Mouse (Mus musculus) hindbrain, embryonic 12.5 days (tissue): ENCODE data around the gene Rap1gap2. TPM values are rescaled to one million over a fixed set of nuclear protein-coding genes. Genes with fewer than 3 reads are reported as not detected.
A peak's percentile ranks its signal among the peaks of the same experiment; 100 is the strongest.

ENCODE experiments used
- ATAC-seq: fragments of 200-750 bp; cut with Nextera tagmentation; 2 replicates; pipeline ENCODE4 v1.8.0; 2017; ENCODE audit warnings: moderate TSS enrichment; ENCODE audit not compliant: low FRiP score
- H3K27ac ChIP-seq: fragments of 300-500 bp; sonication (generic); 2 replicates; pipeline ENCODE4 v1.5.1; 2016; ENCODE audit warnings: mild to moderate bottlenecking
- H3K27me3 ChIP-seq: fragments of 300-500 bp; sonication (generic); 2 replicates; pipeline ENCODE4 v1.6.1; 2016; ENCODE audit warnings: mild to moderate bottlenecking
- H3K36me3 ChIP-seq: fragments of 300-500 bp; sonication (generic); 2 replicates; pipeline ENCODE4 v1.6.1; 2016; ENCODE audit warnings: mild to moderate bottlenecking
- H3K4me1 ChIP-seq: fragments of 300-500 bp; sonication (generic); 2 replicates; pipeline ENCODE4 v1.6.1; 2016
- H3K4me2 ChIP-seq: fragments of 300-500 bp; sonication (generic); replicated peaks from 2 replicates; pipeline ENCODE4 v1.6.1; 2016; ENCODE audit warnings: mild to moderate bottlenecking
- H3K4me3 ChIP-seq: fragments of 300-500 bp; sonication (generic); 2 replicates; pipeline ENCODE4 v1.5.1; 2016; ENCODE audit warnings: mild to moderate bottlenecking
- H3K9ac ChIP-seq: fragments of 300-500 bp; sonication (generic); 2 replicates; pipeline ENCODE4 v1.6.1; 2016; ENCODE audit warnings: mild to moderate bottlenecking, moderate library complexity
- H3K9me3 ChIP-seq: fragments of 300-500 bp; sonication (generic); replicated peaks from 2 replicates; pipeline ENCODE4 v1.6.1; 2016; ENCODE audit warnings: mild to moderate bottlenecking
- WGBS: fragments of 180-500 bp; shearing (Covaris S2); methylation state at CpG from one replicate; pipeline ENCODE4 v1.1.7; 2016; 5-methylcytosine and 5-hydroxymethylcytosine counted together
- polyA plus RNA-seq: library from polyadenylated mRNA; unstranded; fragments of >200 nt; fragmentation: Nextera tagmentation; extraction: Ambion mirVana; gene quantifications from 2 replicates; pipeline ENCODE4 v1.2.1, GENCODE M21; 2016

Rap1gap2 gene
- polyA plus RNA-seq, 1 experiment from 2014 or later, result 8.1 TPM

DNA sequence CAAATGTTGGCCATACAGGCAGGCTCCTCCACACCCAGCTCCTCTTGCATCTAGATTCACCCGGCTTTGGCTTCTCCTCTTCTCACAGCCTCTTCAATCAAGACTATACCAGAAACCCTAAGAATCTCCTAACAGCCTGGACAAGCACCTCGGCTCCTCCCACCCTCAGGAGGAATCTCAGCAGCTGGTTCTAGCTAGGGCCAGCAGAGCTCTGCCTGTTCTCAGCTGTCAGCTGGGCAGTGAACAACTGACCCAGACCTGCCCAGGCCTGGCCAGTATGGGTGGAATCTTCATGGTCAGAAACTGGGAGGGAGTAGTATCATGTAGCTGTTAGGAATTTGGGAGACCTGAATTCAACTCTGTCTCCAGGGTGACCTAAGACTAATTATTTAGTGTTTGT is 206.5 kb downstream of the Rap1gap2 start:
- H3K27me3 ChIP-seq, result no peaks in the 10 kb centered on the region
- no peaks in the 10 kb centered on the region for H3K9me3 ChIP-seq
- no peak for ATAC-seq
- H3K4me1 ChIP-seq, result peaks cover 13% of the 10 kb centered on the region
- H3K4me2 ChIP-seq, result no peak overlapping the region
- 73% methylated on average over 2 of the region's 2 CpGs for WGBS
- H3K9ac ChIP-seq, result 0 out of 2 replicates have a peak overlapping the region, but pooled peaks have one; percentile 27
- H3K4me3 ChIP-seq, result no peak overlapping the region
- no peak overlapping the region for H3K27ac ChIP-seq
- H3K36me3 ChIP-seq, result no peaks in the 10 kb centered on the region

DNA sequence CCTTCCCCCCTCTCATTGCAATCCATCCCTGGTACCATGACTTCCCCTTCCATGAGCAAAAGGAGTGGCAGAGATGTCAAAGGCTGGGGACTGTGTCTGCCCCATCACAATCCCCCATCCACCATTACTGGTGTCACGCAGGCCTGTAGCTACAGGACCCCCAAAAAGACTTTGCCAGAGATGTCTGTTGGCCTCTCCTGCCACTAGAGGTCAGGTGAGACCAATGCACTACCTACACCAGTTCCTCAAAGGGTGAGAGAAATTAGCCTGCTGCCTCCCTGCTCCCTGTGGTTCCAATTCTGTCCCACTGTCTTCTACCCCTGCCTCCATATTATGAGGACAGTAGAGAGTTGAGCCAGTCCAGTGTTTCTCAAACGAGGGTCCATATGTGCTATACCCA is 208.6 kb downstream of the Rap1gap2 start:
- Histone ChIP-seq H3K27me3 (no peaks in the 10 kb centered on the region), H3K4me3 (no peak overlapping the region), H3K9me3 (no peaks in the 10 kb centered on the region), H3K4me2 (no peak overlapping the region), H3K9ac (no peak overlapping the region), H3K27ac (no peak overlapping the region), H3K4me1 (peaks cover 7% of the 10 kb centered on the region), H3K36me3 (no peaks in the 10 kb centered on the region)
- ATAC-seq, result no peak
- WGBS, result 54% methylated on average over 2 of the region's 2 CpGs

DNA sequence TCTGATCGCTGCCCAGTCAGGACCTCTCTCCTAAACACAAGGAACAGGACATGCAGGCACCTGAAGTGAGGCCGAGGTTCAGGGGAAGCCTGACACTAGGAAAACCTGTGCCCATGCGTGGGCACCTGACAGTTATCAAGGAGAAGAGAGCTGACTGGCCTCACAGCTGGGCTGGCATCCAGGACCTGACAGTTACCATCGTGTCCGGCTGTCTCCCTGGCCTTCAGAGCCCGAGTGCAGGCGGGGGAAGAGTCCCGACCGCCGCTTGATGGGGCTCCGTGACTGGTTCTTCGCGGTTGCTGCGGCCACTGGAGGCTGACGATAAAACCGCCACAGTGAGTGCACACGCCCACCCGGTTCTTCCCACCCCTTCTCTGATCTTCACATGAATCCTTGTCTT is 215.1 kb downstream of the Rap1gap2 start:
- Histone ChIP-seq H3K9ac (no peak overlapping the region), H3K36me3 (0 out of 2 replicates have a peak, but pooled peaks cover 7% of the 10 kb centered on the region), H3K4me2 (no peak overlapping the region), H3K4me1 (peaks cover 21% of the 10 kb centered on the region), H3K9me3 (no peaks in the 10 kb centered on the region), H3K4me3 (no peak overlapping the region), H3K27ac (no peak overlapping the region), H3K27me3 (no peaks in the 10 kb centered on the region)
- ATAC-seq, result no peak
- 87% methylated on average over 18 of the region's 18 CpGs for WGBS

DNA sequence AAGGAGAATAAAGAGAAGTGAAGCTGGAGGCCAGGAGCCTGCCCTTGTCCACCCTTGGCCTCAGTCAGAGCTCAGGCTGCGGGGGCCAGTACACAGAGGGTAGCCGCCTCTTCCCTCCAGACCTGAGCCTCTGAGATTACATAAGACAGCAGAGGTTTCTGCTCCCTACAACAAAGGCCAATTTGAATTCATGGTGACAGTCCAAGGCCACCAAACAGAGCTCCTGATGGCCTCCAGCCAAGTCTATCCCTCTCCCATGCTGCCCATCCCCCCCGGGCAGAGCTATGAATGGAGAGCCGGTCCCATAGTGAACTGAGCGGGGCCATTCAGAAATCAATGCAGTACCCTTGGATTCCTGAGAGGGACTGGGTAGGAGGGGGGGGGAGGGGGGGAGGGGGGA is 217.2 kb downstream of the Rap1gap2 start:
- no peak overlapping the region for H3K9ac ChIP-seq
- H3K4me3 ChIP-seq, result no peak overlapping the region
- H3K9me3 ChIP-seq, result no peaks in the 10 kb centered on the region
- peaks cover 14% of the 10 kb centered on the region for H3K4me1 ChIP-seq
- H3K27ac ChIP-seq, result no peak overlapping the region
- no peak overlapping the region for H3K4me2 ChIP-seq
- H3K36me3 ChIP-seq, result 0 out of 2 replicates have a peak, but pooled peaks cover 7% of the 10 kb centered on the region
- H3K27me3 ChIP-seq, result no peaks in the 10 kb centered on the region
- peak; percentile 73 for ATAC-seq
- 57% methylated on average over 5 of the region's 5 CpGs for WGBS

DNA sequence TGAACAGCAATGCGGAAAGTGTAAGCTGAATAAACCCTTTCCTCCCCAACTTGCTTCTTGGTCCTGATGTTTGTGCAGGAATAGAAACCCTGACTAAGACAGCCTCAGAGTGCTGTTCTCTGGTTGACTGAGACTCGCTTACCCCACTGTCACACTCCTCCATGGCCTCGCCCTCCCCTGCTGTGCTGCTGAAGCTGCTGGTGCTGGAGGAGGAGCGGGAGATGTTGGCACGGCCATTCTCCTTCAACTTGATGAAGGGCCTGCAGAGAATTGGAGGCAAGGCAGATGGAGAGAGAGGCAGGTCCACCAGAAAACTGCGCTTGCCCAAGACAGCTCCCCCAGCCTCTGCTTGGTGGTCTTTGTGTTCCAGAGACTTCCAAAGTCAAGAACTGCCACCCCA is 217.8 kb downstream of the Rap1gap2 start:
- Histone ChIP-seq H3K9me3 (no peaks in the 10 kb centered on the region), H3K4me2 (no peak overlapping the region), H3K27me3 (no peaks in the 10 kb centered on the region), H3K4me3 (no peak overlapping the region), H3K4me1 (peaks cover 14% of the 10 kb centered on the region), H3K36me3 (0 out of 2 replicates have a peak, but pooled peaks cover 7% of the 10 kb centered on the region), H3K27ac (no peak overlapping the region), H3K9ac (no peak overlapping the region)
- WGBS, result 82% methylated on average over 6 of the region's 6 CpGs
- no peak for ATAC-seq

DNA sequence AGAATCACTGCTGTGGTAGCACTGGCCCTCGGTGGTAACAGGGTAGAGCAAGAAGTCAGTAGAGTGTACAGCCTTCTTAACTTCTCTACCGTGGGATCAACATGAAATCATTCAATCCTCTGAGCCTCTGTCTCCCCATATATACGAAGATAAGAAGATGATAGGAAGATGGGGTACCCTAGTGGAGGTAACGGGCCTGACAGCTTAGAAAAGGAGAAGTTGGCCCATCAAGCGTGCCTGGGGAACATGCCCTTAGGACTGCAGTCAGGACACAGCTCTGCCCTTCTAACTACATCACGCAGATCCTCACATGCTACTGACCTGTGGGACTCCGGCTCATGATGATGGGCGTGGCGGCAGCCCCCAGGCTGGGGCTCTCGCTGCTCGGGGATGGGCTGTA is 218.8 kb downstream of the Rap1gap2 start:
- Histone ChIP-seq H3K4me3 (no peak overlapping the region), H3K27ac (no peak overlapping the region), H3K9me3 (no peaks in the 10 kb centered on the region), H3K36me3 (0 out of 2 replicates have a peak, but pooled peaks cover 10% of the 10 kb centered on the region), H3K9ac (no peak overlapping the region), H3K27me3 (no peaks in the 10 kb centered on the region; the same call in 1 of the 2 replicates), H3K4me2 (no peak overlapping the region), H3K4me1 (peaks cover 14% of the 10 kb centered on the region)
- 92% methylated on average over 11 of the region's 11 CpGs for WGBS
- no peak for ATAC-seq

DNA sequence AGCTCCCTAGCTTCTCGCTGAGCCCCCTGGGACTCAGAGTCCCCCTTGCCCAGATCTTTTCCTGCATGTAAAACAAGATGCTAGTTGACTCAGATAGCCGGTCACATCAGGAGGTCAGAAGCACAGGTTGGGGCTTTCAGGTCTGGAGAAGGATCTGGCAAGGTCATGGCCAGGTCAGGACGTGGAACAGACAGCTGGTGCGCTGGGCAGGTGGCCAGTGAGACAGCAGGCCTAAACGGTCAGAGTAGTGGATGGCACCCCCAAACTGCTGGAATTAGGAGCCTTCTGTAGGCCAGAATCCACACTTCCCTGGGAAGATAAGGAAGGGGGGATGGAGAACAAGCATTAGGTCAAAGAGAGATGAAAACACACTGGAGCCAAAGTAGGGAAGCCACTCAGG is 223.5 kb downstream of the Rap1gap2 start:
- Histone ChIP-seq H3K9ac (no peak overlapping the region), H3K9me3 (no peaks in the 10 kb centered on the region), H3K27ac (no peak overlapping the region), H3K36me3 (0 out of 2 replicates have a peak, but pooled peaks cover 10% of the 10 kb centered on the region), H3K4me3 (no peak overlapping the region), H3K27me3 (no peaks in the 10 kb centered on the region; the same call in 1 of the 2 replicates), H3K4me1 (no peaks in the 10 kb centered on the region), H3K4me2 (no peak overlapping the region)
- WGBS, result 75% methylated on average over 5 of the region's 5 CpGs
- no peak for ATAC-seq

DNA sequence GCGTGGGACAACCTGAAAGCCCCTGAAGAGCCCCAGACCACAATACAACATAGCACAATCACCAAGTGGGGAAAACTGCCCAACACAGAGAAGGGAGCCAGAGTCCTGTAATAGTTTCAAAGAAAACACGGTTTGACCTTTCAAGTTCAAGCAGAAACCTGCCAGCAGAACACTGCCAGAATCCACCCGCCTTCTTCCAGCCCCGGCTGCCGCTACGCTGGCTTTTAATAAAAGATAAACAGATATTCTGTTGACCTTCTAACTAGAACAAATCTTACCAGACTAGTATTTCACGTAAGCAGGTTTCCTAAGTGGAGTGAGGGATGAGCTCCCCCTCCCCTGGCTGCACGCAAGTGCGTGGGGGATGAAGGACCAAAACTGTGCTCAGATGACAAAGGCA is 225.0 kb downstream of the Rap1gap2 start:
- WGBS, result 83% methylated on average over 9 of the region's 9 CpGs
- no peaks in the 10 kb centered on the region; the same call in 1 of the 2 replicates for H3K27me3 ChIP-seq
- no peak overlapping the region for H3K4me2 ChIP-seq
- no peak overlapping the region for H3K4me3 ChIP-seq
- H3K36me3 ChIP-seq, result 0 out of 2 replicates have a peak, but pooled peaks cover 3% of the 10 kb centered on the region
- no peak for ATAC-seq
- no peaks in the 10 kb centered on the region for H3K4me1 ChIP-seq
- no peak overlapping the region for H3K9ac ChIP-seq
- H3K27ac ChIP-seq, result no peak overlapping the region
- no peaks in the 10 kb centered on the region for H3K9me3 ChIP-seq

DNA sequence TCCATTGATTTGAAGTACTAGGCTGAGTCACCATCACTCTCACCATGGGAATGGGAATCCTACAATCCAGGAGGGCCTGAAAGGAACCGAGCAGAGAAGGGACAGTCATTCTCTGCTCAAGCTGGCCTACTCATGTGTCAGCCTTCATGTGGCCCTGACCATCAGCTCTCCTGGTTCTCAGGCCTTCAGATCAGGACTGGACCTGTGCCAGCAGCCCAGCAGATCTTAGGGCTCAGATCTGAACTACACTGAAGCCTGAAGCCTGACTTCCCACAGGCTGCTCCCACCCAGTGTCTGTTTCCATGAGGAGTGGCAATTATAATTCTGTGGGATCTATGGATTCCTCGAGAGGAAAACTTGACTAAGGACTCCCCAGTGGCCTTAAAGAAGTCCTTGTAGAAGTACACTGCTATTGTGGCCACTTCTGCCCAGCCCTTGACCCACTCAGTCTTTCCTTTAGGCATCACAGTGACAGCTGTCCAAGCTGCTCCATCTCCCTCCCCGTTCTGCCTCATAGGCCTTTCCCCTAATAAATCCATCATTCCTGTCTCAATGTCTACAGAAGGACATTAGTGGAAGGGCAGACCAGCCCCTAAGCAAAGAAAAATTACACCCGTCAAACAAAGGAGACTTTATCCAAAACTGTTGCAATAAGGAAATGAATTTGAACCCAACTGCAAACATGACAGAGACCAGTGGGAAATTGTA is 231.4 kb downstream of the Rap1gap2 start:
- no peaks in the 10 kb centered on the region for H3K27me3 ChIP-seq
- H3K4me1 ChIP-seq, result no peaks in the 10 kb centered on the region
- H3K27ac ChIP-seq, result no peak overlapping the region
- WGBS, result 64% methylated on average over 4 of the region's 4 CpGs
- H3K9ac ChIP-seq, result no peak overlapping the region
- no peak overlapping the region for H3K4me2 ChIP-seq
- no peak for ATAC-seq
- no peaks in the 10 kb centered on the region for H3K36me3 ChIP-seq
- no peaks in the 10 kb centered on the region for H3K9me3 ChIP-seq
- no peak overlapping the region for H3K4me3 ChIP-seq

DNA sequence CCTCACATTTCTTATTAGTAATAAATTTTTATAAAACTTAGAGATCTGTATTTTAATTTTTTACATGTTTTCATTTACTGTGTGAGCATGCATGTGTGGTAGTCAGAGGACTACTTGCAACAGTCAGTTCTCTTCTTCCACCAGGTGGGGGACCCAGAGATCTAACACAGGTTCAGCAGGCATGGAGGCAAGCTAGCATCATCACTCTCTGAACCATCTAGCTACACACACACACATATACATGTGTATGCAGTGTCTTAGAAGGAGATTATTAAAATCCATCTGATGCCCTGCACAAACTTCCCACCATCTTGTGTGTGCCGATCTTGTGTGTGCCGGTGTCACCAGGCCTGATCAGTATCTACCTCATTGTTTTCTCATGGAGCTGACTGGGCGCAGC is 233.9 kb downstream of the Rap1gap2 start:
- H3K4me3 ChIP-seq, result no peak overlapping the region
- no peaks in the 10 kb centered on the region for H3K4me1 ChIP-seq
- no peak overlapping the region for H3K9ac ChIP-seq
- H3K4me2 ChIP-seq, result no peak overlapping the region
- no peaks in the 10 kb centered on the region for H3K9me3 ChIP-seq
- H3K27me3 ChIP-seq, result peaks cover 4% of the 10 kb centered on the region; the same call in 1 of the 2 replicates
- H3K27ac ChIP-seq, result no peak overlapping the region
- H3K36me3 ChIP-seq, result no peaks in the 10 kb centered on the region
- ATAC-seq, result peak; percentile 77
- WGBS, result 75% methylated on average over 3 of the region's 3 CpGs

DNA sequence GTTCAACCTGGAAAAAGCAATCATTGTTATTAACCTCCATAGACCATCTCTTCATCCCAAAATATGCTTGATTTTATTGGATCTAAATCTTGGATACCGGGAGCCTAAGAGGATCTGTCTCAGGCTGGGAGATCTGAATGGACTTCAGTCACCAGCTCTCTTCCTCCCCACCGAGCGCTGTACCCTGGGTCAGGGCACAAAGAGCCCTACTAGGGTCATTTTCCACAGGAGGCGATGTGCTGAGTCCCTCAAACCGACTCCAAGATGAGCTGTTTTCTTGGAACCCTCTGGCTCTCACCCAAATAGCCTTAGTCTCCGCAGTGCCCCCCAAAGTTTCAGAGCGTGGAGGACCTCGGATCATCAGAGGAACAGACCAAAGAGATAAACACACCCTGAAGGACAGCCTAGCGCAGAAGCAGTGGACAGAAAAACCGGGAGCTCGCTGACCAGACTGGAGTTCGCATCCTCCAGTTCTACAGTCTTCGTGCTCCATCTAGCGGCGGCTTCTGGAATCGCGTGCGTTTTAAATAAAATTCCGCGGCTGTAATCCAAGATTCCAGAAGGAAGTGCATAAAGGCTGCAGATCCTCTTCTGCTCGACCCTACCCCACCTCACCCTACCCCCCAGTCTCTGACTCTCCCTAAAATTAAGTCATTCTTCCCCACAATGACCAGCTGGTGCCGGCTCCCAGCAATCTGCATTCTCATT is 239.2 kb downstream of the Rap1gap2 start:
- Histone ChIP-seq H3K9ac (no peak overlapping the region), H3K36me3 (no peaks in the 10 kb centered on the region), H3K4me1 (no peaks in the 10 kb centered on the region), H3K27ac (no peak overlapping the region), H3K27me3 (peaks cover 8% of the 10 kb centered on the region; the same call in 1 of the 2 replicates), H3K4me3 (no peak overlapping the region), H3K9me3 (no peaks in the 10 kb centered on the region), H3K4me2 (no peak overlapping the region)
- ATAC-seq, result peak; percentile 64
- WGBS, result 12% methylated on average over 22 of the region's 22 CpGs

DNA sequence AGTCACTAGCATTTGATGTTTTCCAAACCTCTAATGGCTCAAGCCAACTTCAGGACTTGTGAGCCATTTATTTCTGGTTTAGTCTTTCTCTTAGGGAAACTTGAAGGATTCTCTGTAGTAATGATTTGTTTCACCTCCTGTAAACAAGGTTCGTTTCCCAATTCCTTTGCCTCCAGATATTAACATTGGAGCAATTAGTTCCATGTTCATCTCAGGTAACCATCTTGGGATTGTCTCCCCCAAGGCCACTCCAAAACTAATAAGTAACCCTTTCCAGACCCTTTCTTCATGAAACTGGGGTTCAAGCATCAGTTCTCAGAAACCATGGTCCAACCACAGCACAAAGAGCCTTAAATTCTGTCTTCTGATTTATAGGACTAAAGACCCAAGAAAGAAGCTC is 248.9 kb downstream of the Rap1gap2 start, which contains the start of gene Olfr412:
TSS of gene Olfr412 (plus strand) at position 301 of the 400 bp plus-strand sequence.
- H3K9me3 ChIP-seq, result no peaks in the 10 kb centered on the region
- no peak within 1 kb of the TSS for H3K4me2 ChIP-seq
- no peak within 1 kb of the TSS for H3K27ac ChIP-seq
- H3K36me3 ChIP-seq, result no peaks in the 10 kb centered on the region
- no peak for ATAC-seq
- H3K9ac ChIP-seq, result no peak within 1 kb of the TSS
- WGBS, result 77% methylated on average over 1 of the region's 1 CpGs
- no peaks in the 10 kb centered on the region for H3K27me3 ChIP-seq
- no peak within 1 kb of the TSS for H3K4me3 ChIP-seq
- no peaks in the 10 kb centered on the region for H3K4me1 ChIP-seq
